Mouse (Mus musculus) hindbrain, embryonic 14.5 days (tissue): Measurements from ENCODE around the gene Fmo1. TPM values are rescaled to one million over a fixed set of nuclear protein-coding genes. Genes with fewer than 3 reads are reported as not detected.

Source experiments
- ATAC-seq: fragments of 200-750 bp; cut with Nextera tagmentation; 2 replicates; pipeline ENCODE4 v1.8.0; 2017; ENCODE audit warnings: moderate number of reproducible peaks, mild to moderate bottlenecking, moderate TSS enrichment, moderate library complexity; ENCODE audit not compliant: low FRiP score
- DNase-seq: peaks from one replicate; pipeline ENCODE4 v3.0.0-alpha.2; 2015; ENCODE audit warnings: low spot score
- H3K27ac ChIP-seq: fragments of 300-500 bp; sonication (generic); 2 replicates; pipeline ENCODE4 v1.5.1; 2014; ENCODE audit warnings: mild to moderate bottlenecking, moderate library complexity
- H3K27me3 ChIP-seq: fragments of 300-500 bp; sonication (generic); 2 replicates; pipeline ENCODE4 v1.6.1; 2014; ENCODE audit warnings: mild to moderate bottlenecking, low read length, mixed read lengths; ENCODE audit not compliant: control insufficient read depth, insufficient read depth
- H3K36me3 ChIP-seq: fragments of 300-500 bp; sonication (generic); replicated peaks from 2 replicates; pipeline ENCODE4 v1.6.1; 2014; ENCODE audit not compliant: control insufficient read depth, insufficient read depth
- H3K4me1 ChIP-seq: fragments of 300-500 bp; sonication (generic); replicated peaks from 2 replicates; pipeline ENCODE4 v1.6.1; 2014; ENCODE audit warnings: antibody characterized with exemption, low read length, mixed read lengths; ENCODE audit not compliant: control insufficient read depth, insufficient read depth
- H3K4me2 ChIP-seq: fragments of 300-500 bp; sonication (generic); replicated peaks from 2 replicates; pipeline ENCODE4 v1.6.1; 2014; ENCODE audit warnings: mild to moderate bottlenecking, moderate library complexity
- H3K4me3 ChIP-seq: fragments of 300-500 bp; sonication (generic); replicated peaks from 2 replicates; pipeline ENCODE4 v1.5.1; 2014; ENCODE audit warnings: mild to moderate bottlenecking, low read length
- H3K9ac ChIP-seq: fragments of 300-500 bp; sonication (generic); 2 replicates; pipeline ENCODE4 v1.6.1; 2014
- H3K9me3 ChIP-seq: fragments of 300-500 bp; sonication (generic); 2 replicates; pipeline ENCODE4 v1.6.1; 2016; ENCODE audit warnings: low read length; ENCODE audit not compliant: control insufficient read depth
- WGBS: fragments of 180-500 bp; shearing (Covaris S2); extraction: QIAGEN DNeasy Blood & Tissue Kit; methylation state at CpG from one replicate; pipeline ENCODE4 v1.1.7; 2014; 5-methylcytosine and 5-hydroxymethylcytosine counted together
- polyA plus RNA-seq: library from polyadenylated mRNA; unstranded; fragments of >200 nt; fragmentation: Nextera tagmentation; extraction: Ambion mirVana; gene quantifications from 2 replicates; pipeline ENCODE4 v1.2.1, GENCODE M21; 2014

Gene Fmo1
- polyA plus RNA-seq, 1 experiment from 2014 or later = 36.6 TPM

DNA sequence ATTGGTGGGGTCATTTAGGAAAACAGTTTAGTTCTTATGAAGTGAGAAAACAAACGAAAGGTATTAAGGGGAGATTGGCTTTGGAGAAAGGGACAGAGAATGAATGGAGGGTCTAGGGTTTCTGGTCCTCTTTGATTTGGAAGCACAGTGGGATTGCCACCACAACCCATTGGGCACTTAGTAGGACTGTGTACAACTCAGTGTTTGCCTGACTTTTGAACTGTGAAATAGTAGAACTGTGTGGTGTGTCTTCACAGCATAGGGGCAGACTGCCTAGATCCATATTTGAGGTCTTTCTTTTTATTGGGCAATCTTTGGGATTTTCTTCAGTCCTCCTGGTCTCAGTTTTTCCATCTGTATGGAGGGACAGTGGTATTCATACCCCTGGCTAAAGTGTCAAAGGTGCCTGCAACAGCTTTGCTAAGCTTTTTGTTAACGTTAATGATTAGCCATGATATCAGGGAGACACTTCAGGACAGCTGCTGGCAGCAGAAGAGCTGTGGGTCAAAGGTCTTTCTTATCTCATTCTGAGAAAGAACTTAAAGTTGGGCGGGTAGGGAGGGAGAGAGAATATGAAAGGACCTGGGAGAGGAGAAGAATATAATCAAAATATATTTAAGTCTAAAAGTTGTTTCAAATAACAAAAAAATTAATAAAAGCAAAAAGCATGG, 12.5 kb downstream of the Fmo1 start:
- Histone ChIP-seq H3K9ac (no peak overlapping the region), H3K27ac (no peak overlapping the region), H3K4me2 (no peak overlapping the region), H3K4me3 (no peak overlapping the region), H3K27me3 (no peaks in the 10 kb centered on the region), H3K4me1 (0 out of 2 replicates have a peak, but pooled peaks cover 4% of the 10 kb centered on the region), H3K9me3 (no peaks in the 10 kb centered on the region), H3K36me3 (no peaks in the 10 kb centered on the region)
- no peak for ATAC-seq
- WGBS = 70% methylated on average over 3 of the region's 3 CpGs
- no peak for DNase-seq

- WGBS = 99% methylated on average over 6 of the region's 6 CpGs
- H3K9me3 ChIP-seq = no peaks in the 10 kb centered on the region
These were observed 18.9 kb downstream of the Fmo1 start for GRCm38 (mm10) chr1:162847554-162847953.

DNA sequence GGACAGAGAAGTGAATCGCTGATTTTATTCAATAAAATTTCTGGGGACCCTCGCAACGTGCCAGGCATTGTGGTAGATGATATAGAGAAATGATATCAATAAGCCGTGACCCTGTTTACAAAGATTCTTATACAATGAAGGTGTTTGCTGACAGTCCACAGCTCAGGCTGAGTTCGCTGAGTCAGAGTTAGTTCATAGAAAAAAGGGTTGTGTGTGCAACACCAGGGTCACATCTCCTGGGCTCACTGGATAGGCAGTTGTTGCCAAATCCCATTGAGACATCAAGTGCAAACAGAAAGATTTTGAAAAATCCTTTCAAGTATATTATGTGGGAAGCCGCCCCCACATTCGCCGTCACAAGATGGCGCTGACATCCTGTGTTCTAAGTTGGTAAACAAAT, 26.2 kb downstream of the Fmo1 start:
- no peak for ATAC-seq
- Histone ChIP-seq H3K9me3 (no peaks in the 10 kb centered on the region; the same call in 1 of the 2 replicates), H3K4me3 (no peak overlapping the region), H3K27me3 (no peaks in the 10 kb centered on the region), H3K27ac (no peak overlapping the region), H3K36me3 (no peaks in the 10 kb centered on the region), H3K4me2 (no peak overlapping the region), H3K4me1 (no peaks in the 10 kb centered on the region), H3K9ac (no peak overlapping the region)
- no peak for DNase-seq
- 92% methylated on average over 9 of the region's 9 CpGs for WGBS

More at GRCm38 (mm10) chr1:162847554-162847953, 18.9 kb downstream of the Fmo1 start:
- Histone ChIP-seq H3K9ac (no peak overlapping the region), H3K4me3 (no peak overlapping the region), H3K4me2 (no peak overlapping the region), H3K27ac (no peak overlapping the region), H3K36me3 (no peaks in the 10 kb centered on the region), H3K4me1 (no peaks in the 10 kb centered on the region), H3K27me3 (no peaks in the 10 kb centered on the region)
- ATAC-seq = no peak
- no peak for DNase-seq

GRCm38 (mm10) chr1:162838976-162839375, 27.4 kb downstream of the Fmo1 start:
- H3K9ac ChIP-seq = no peak overlapping the region
- no peak for DNase-seq
- no peak overlapping the region for H3K27ac ChIP-seq
- H3K36me3 ChIP-seq = no peaks in the 10 kb centered on the region
- H3K27me3 ChIP-seq = no peaks in the 10 kb centered on the region
- H3K9me3 ChIP-seq = no peaks in the 10 kb centered on the region; the same call in 1 of the 2 replicates
- WGBS = 98% methylated on average over 6 of the region's 6 CpGs
- no peak for ATAC-seq
- no peak overlapping the region for H3K4me2 ChIP-seq
- no peak overlapping the region for H3K4me3 ChIP-seq
- no peaks in the 10 kb centered on the region for H3K4me1 ChIP-seq

DNA sequence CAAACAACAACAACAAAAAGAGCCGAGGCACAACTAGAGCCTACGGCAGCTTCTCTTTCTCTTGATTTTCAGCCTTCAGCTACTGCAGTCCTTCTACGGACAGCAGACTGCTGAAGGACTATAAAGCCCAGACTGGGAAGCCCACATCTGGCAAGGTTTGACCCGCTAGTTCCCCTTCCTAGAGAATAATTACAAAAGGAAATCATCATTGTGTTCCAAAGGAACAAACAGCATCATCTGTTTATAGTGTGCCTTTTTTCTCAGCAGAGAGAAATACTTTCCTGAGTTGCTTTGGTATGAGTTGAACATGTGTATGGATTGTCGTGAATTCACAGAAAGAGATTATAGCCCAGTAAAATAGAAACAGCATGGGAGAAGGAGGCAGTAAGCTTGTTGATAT, 32.1 kb downstream of the Fmo1 start:
- H3K36me3 ChIP-seq = no peaks in the 10 kb centered on the region
- no peak overlapping the region for H3K9ac ChIP-seq
- H3K4me2 ChIP-seq = no peak overlapping the region
- no peaks in the 10 kb centered on the region for H3K27me3 ChIP-seq
- H3K4me1 ChIP-seq = peaks cover 13% of the 10 kb centered on the region
- DNase-seq (no peak), ATAC-seq (no peak)
- H3K27ac ChIP-seq = no peak overlapping the region
- 89% methylated on average over 5 of the region's 5 CpGs for WGBS
- no peak overlapping the region for H3K4me3 ChIP-seq
- no peaks in the 10 kb centered on the region for H3K9me3 ChIP-seq

GRCm38 (mm10) chr1:162832574-162832953, 33.8 kb downstream of the Fmo1 start:
- WGBS = 22% methylated on average over 5 of the region's 5 CpGs
- Histone ChIP-seq H3K9ac (no peak overlapping the region; the same call in 1 of the 2 replicates), H3K4me1 (peaks cover 13% of the 10 kb centered on the region), H3K4me2 (peak overlapping the region; percentile 48), H3K9me3 (no peaks in the 10 kb centered on the region), H3K4me3 (no peak overlapping the region), H3K27ac (peak overlapping the region; percentile 60), H3K36me3 (no peaks in the 10 kb centered on the region), H3K27me3 (no peaks in the 10 kb centered on the region)
- ATAC-seq = peak; percentile 64
- DNase-seq = no peak

GRCm38 (mm10) chr1:162831838-162832573, 34.4 kb downstream of the Fmo1 start:
- ATAC-seq (peak; percentile 95), DNase-seq (peak; percentile 77)
- Histone ChIP-seq H3K4me2 (peak overlapping the region; percentile 48), H3K9me3 (no peaks in the 10 kb centered on the region), H3K27ac (peak overlapping the region; percentile 60), H3K9ac (no peak overlapping the region; the same call in 1 of the 2 replicates), H3K36me3 (no peaks in the 10 kb centered on the region), H3K27me3 (no peaks in the 10 kb centered on the region), H3K4me3 (no peak overlapping the region), H3K4me1 (peaks cover 13% of the 10 kb centered on the region)
- WGBS = 0% methylated on average over 5 of the region's 5 CpGs

DNA sequence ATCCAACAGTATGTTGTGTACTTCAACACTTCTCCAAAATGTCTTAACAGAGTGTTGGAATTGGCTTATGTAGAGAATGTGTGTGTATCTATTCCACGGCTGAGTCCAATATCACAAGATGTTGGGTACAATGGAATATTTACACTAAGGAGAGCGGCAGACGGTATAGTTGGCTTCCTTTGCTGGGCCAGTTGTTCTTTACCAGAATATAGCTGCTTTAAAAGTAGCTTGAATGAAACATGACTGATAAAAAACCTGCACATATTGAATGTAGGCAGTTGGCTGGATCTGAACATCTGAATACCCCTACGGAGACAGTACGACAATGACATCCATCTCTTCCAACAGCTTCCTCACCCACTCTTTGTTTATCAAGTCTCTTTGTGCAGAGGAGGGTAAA, 47.1 kb downstream of the Fmo1 start:
- H3K4me3 ChIP-seq = no peak overlapping the region
- H3K27ac ChIP-seq = no peak overlapping the region
- no peak for DNase-seq
- ATAC-seq = no peak
- 94% methylated on average over 5 of the region's 5 CpGs for WGBS
- H3K9me3 ChIP-seq = no peaks in the 10 kb centered on the region
- no peaks in the 10 kb centered on the region for H3K36me3 ChIP-seq
- H3K9ac ChIP-seq = no peak overlapping the region
- H3K4me2 ChIP-seq = no peak overlapping the region
- no peaks in the 10 kb centered on the region for H3K27me3 ChIP-seq
- no peaks in the 10 kb centered on the region for H3K4me1 ChIP-seq

GRCm38 (mm10) chr1:162815381-162816127, 50.9 kb downstream of the Fmo1 start:
- Histone ChIP-seq H3K36me3 (no peaks in the 10 kb centered on the region), H3K4me3 (no peak overlapping the region), H3K4me1 (no peaks in the 10 kb centered on the region), H3K4me2 (no peak overlapping the region), H3K27me3 (no peaks in the 10 kb centered on the region), H3K9ac (no peak overlapping the region), H3K9me3 (no peaks in the 10 kb centered on the region), H3K27ac (no peak overlapping the region)
- 82% methylated on average over 10 of the region's 10 CpGs for WGBS
- no peak for ATAC-seq
- no peak for DNase-seq
